Mouse (Mus musculus): Measurements from ENCODE around the gene Coasy. TPM values are rescaled to one million over a fixed set of nuclear protein-coding genes. Genes with fewer than 3 reads are reported as not detected.

Coasy gene
- total RNA-seq, 2 experiments from 2014 or later = 22.5 to 24.1 TPM

- DNase-seq (ENCODE audit: extremely low spot score in 1 of 2, low spot score in 2 of 2) = no peak
- no peak overlapping the region for H3K27ac ChIP-seq
- intact Hi-C loops (cut with DNase I) = no loop called here
- H3K4me3 ChIP-seq = no peak overlapping the region
- TF ChIP-seq CTCF (IDR thresholded peaks at IDR 0.05) = no peak; the same call in 1 of the 2 replicates
Observed at GRCm38 (mm10) chr11:101127075-101127474, 44.7 kb downstream of the Coasy start.

DNA sequence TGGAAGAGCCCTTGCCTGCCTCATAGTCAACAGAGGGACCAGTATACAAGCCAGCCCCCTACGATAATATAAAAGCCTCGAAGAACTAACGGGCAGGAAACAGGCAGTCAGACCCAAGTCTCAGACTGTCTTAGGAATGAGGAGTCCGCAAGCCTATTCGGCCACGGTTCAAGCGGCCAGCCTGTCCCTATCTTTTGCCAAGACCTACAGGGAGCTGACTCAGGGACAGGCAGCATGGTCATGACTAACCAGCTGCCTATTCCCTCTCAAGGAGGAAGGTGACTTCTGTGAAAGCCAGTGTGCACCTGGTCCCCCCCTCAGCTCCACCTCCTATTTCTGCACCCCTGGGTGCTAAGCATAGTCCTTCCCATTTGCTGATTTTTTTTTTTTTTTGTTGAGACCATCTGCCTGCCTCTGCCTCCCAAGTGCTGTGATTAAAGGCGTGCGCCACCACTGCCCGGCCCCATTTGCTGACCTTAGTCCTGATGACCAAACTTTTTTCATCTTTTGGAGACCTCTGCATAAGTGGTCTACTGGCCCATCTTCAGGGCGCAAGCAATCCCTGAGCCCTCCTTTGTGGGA is 46.7 kb downstream of the Coasy start:
- Histone ChIP-seq H3K4me3 (no peak overlapping the region), H3K27ac (no peak overlapping the region)
- DNase-seq (ENCODE audit: extremely low spot score in 1 of 2, low spot score in 2 of 2) = no peak
- intact Hi-C loops (cut with DNase I) = no loop called here
- TF ChIP-seq CTCF (IDR thresholded peaks at IDR 0.05) = no peak

GRCm38 (mm10) chr11:101130056-101130756 is 47.8 kb downstream of the Coasy start:
- peak in 1 of 2 experiments; percentile 13 for DNase-seq (ENCODE audit: extremely low spot score in 1 of 2, low spot score in 2 of 2)
- intact Hi-C loops (cut with DNase I) = no loop called here
- no peak for TF ChIP-seq CTCF (IDR thresholded peaks at IDR 0.05)
- Histone ChIP-seq H3K27ac (no peak overlapping the region), H3K4me3 (no peak overlapping the region)

- TF ChIP-seq CTCF (IDR thresholded peaks at IDR 0.05) = no peak
- no peak for DNase-seq (ENCODE audit: extremely low spot score in 1 of 2, low spot score in 2 of 2)
- intact Hi-C loops (cut with DNase I) = no loop called here
- Histone ChIP-seq H3K27ac (no peak overlapping the region), H3K4me3 (no peak overlapping the region)
Observed at GRCm38 (mm10) chr11:101131187-101131586, 48.8 kb downstream of the Coasy start.

DNA sequence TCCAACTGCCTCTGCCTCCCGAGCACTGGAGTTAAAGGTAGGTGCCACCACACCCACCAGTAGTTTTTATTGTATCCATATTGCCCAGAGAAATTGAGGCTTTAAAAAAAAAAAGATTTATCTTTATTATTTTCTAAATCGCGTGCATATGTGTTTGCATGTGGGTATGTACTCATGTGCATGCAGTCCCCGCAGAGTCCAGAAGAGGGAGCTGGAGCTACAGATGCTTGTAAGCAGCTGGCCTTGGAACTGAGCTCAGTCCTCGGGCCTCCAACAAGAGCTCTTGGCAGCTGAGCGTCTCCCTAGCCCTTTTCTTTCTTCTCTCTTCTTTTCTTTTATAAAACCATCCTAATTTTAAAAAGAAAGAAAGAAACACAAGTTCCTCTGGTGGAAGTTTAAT is 49.3 kb downstream of the Coasy start:
- DNase-seq (ENCODE audit: extremely low spot score in 1 of 2, low spot score in 2 of 2) = no peak
- intact Hi-C loops (cut with DNase I) = no loop called here
- no peak overlapping the region for H3K27ac ChIP-seq

DNA sequence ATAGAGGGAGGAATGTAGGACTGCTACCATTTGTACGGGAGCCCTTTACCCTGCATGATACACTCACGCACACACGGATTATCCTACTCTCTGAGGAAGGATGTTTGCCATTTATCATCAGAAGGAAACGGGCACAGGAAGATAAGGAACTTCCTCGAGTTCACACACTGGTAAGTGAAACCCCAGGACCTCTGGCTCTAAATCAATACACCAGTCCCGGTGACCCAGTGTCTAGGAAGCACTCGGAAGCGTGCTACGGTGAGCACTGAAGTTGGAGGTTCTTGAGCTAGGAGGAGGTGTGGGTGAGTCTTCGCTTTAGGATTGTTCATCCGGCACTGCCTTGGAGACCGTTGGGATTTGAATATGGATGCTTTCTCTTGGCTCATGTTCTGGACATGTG is 50.7 kb downstream of the Coasy start:
- intact Hi-C loops (cut with DNase I) = no loop called here
- DNase-seq (ENCODE audit: extremely low spot score in 1 of 2, low spot score in 2 of 2) = no peak
- TF ChIP-seq CTCF (IDR thresholded peaks at IDR 0.05) = no peak
- H3K27ac ChIP-seq = no peak overlapping the region
- no peak overlapping the region for H3K4me3 ChIP-seq

More for the DNA sequence above, 49.3 kb downstream of the Coasy start:
- H3K4me3 ChIP-seq = no peak overlapping the region
- TF ChIP-seq CTCF (IDR thresholded peaks at IDR 0.05) = peak; percentile 26

DNA sequence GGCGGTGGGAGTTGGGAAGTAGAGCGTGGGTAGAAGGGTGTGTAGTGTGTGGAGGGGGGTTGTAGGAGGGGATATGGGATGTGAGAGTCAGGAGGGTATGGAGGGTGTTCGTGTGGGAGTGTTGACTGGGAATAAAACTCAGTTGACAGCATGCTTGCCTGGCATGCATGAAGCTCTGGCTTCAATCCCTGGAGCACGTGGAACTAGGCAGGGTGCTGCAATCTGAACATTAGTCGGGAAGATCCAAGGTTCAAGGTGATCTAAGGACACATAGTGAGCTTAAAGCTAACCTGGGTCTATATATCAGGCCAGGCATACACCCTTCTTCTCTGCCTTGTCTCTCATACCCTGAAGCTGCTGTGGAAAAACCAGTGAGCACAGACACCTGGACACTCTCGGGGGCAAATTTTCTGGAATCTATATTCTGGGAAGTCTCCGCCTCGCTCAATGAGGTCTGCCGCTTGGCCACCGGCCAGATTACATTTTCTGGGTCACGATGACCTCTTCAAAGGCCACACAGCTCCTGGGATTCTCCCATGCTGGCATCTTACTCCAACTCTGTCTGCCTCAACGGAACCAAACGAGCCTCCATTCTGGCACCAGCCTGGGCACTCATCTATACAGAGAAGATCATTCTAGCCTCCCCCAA is 52.0 kb downstream of the Coasy start:
- Histone ChIP-seq H3K4me3 (no peak overlapping the region), H3K27ac (no peak overlapping the region)
- TF ChIP-seq CTCF (IDR thresholded peaks at IDR 0.05) = no peak
- intact Hi-C loops (cut with DNase I) = no loop called here
- no peak for DNase-seq (ENCODE audit: extremely low spot score in 1 of 2, low spot score in 2 of 2)

Other genes starting within 250 kb of the Coasy start
- 10 to 100 TPM; 23.6 to 25.0 TPM for gene Stat5b, start 231.8 kb upstream of the Coasy start, total RNA-seq (2021)
- gene Stat5a, start 223.2 kb upstream of the Coasy start, total RNA-seq (2021) = 1 to 10 TPM; 1.7 to 2.0 TPM
- 10 to 100 TPM; 35.7 to 40.9 TPM for gene Stat3, start 143.0 kb upstream of the Coasy start, total RNA-seq (2021)
- gene Cavin1, start 111.7 kb upstream of the Coasy start, total RNA-seq (2021) = 10 to 100 TPM; 19.2 to 22.2 TPM
- 100 to 1,000 TPM; 442 to 461 TPM for gene Atp6v0a1, start 73.1 kb upstream of the Coasy start, total RNA-seq (2021)
- gene Naglu, start 12.6 kb upstream of the Coasy start, total RNA-seq (2021) = 1 to 10 TPM; 8.3 TPM
- gene Hsd17b1, start 4.2 kb upstream of the Coasy start, total RNA-seq (2021) = 1 to 10 TPM in 1 of 2 experiments, under 1 TPM in 1; 0.87 to 1.5 TPM
- gene Mlx, start 4.7 kb downstream of the Coasy start, total RNA-seq (2021) = 10 to 100 TPM; 41.1 to 44.7 TPM
- 1 to 10 TPM; 2.7 to 3.1 TPM for gene Psmc3ip, start 12.9 kb downstream of the Coasy start, total RNA-seq (2021)
- gene Retreg3, start 37.3 kb downstream of the Coasy start, total RNA-seq (2021) = 10 to 100 TPM; 50.7 to 56.6 TPM
- 10 to 100 TPM; 45.1 to 45.8 TPM for gene Tubg1, start 37.4 kb downstream of the Coasy start, total RNA-seq (2021)
- gene Tubg2, start 73.3 kb downstream of the Coasy start, total RNA-seq (2021) = 10 to 100 TPM; 51.4 to 52.9 TPM
- 100 to 1,000 TPM; 171 to 182 TPM for gene Cntnap1, start 88.0 kb downstream of the Coasy start, total RNA-seq (2021)
- 10 to 100 TPM; 13.0 to 13.2 TPM for gene Plekhh3, start 88.8 kb downstream of the Coasy start, total RNA-seq (2021)
- gene Ccr10, start 92.9 kb downstream of the Coasy start, total RNA-seq (2021) = under 1 TPM in 1 of 2 experiments, not detected in 1; 0.38 TPM
- 10 to 100 TPM; 56.9 to 62.1 TPM for gene Ezh1, start 143.9 kb downstream of the Coasy start, total RNA-seq (2021)
- gene Ramp2, start 163.5 kb downstream of the Coasy start, total RNA-seq (2021) = 10 to 100 TPM; 35.7 to 40.8 TPM
- gene Vps25, start 171.1 kb downstream of the Coasy start, total RNA-seq (2021) = 10 to 100 TPM; 59.3 to 61.0 TPM
- gene Wnk4, start 178.0 kb downstream of the Coasy start, total RNA-seq (2021) = 1 to 10 TPM; 4.5 to 8.0 TPM
- under 1 TPM; 0.44 to 0.81 TPM for gene Cntd1, start 196.4 kb downstream of the Coasy start, total RNA-seq (2021)
- gene Coa3, start 196.5 kb downstream of the Coasy start, total RNA-seq (2021) = 10 to 100 TPM; 97.5 to 98.4 TPM
- gene Becn1, start 219.7 kb downstream of the Coasy start, total RNA-seq (2021) = 100 to 1,000 TPM; 210 to 218 TPM
- 100 to 1,000 TPM; 125 to 132 TPM for gene Psme3, start 233.6 kb downstream of the Coasy start, total RNA-seq (2021)
- 1 to 10 TPM; 7.2 to 9.4 TPM for gene Aoc2, start 242.5 kb downstream of the Coasy start, total RNA-seq (2021)
- under 1 TPM; 0.63 TPM for gene Aoc3, start 248.0 kb downstream of the Coasy start, total RNA-seq (2021)